Mouse (Mus musculus): ENCODE data around the gene Pde1c.

The Pde1c gene

GRCm38 (mm10) chr6:56331432-56331831, 237.5 kb downstream of the Pde1c start:
- no peak for DNase-seq (ENCODE audit: inconsistent ontology term)

GRCm38 (mm10) chr6:56328103-56328502, 240.8 kb downstream of the Pde1c start:
- DNase-seq (ENCODE audit: inconsistent ontology term): peak; percentile 82

GRCm38 (mm10) chr6:56322799-56323198, 246.1 kb downstream of the Pde1c start:
- no peak for DNase-seq (ENCODE audit: inconsistent ontology term)

GRCm38 (mm10) chr6:56310318-56310717, 258.6 kb downstream of the Pde1c start:
- DNase-seq (ENCODE audit: inconsistent ontology term): peak; percentile 56

- no peak for DNase-seq (ENCODE audit: inconsistent ontology term)
Observed at GRCm38 (mm10) chr6:56306066-56306465, 262.8 kb downstream of the Pde1c start.

- no peak for DNase-seq (ENCODE audit: inconsistent ontology term)
Observed at GRCm38 (mm10) chr6:56292176-56292575, 276.7 kb downstream of the Pde1c start.

GRCm38 (mm10) chr6:56289307-56289706, 279.6 kb downstream of the Pde1c start:
- no peak for DNase-seq (ENCODE audit: inconsistent ontology term)

GRCm38 (mm10) chr6:56284821-56285220, 284.1 kb downstream of the Pde1c start:
- no peak for DNase-seq (ENCODE audit: inconsistent ontology term)

GRCm38 (mm10) chr6:56275461-56275860, 293.4 kb downstream of the Pde1c start:
- peak; percentile 14 for DNase-seq (ENCODE audit: inconsistent ontology term)

- peak; percentile 59 for DNase-seq (ENCODE audit: inconsistent ontology term)
Observed at GRCm38 (mm10) chr6:56271741-56272140, 297.2 kb downstream of the Pde1c start.

GRCm38 (mm10) chr6:56264509-56264908, 304.4 kb downstream of the Pde1c start:
- DNase-seq (ENCODE audit: inconsistent ontology term): no peak

- DNase-seq (ENCODE audit: inconsistent ontology term): no peak
Observed at GRCm38 (mm10) chr6:56260118-56260517, 308.8 kb downstream of the Pde1c start.

GRCm38 (mm10) chr6:56257555-56258297, 311.2 kb downstream of the Pde1c start:
- no peak for DNase-seq (ENCODE audit: inconsistent ontology term)

GRCm38 (mm10) chr6:56250091-56250490, 318.8 kb downstream of the Pde1c start:
- DNase-seq (ENCODE audit: inconsistent ontology term): no peak

- DNase-seq (ENCODE audit: inconsistent ontology term): no peak
Observed at GRCm38 (mm10) chr6:56191426-56192140, 377.3 kb downstream of the Pde1c start.

GRCm38 (mm10) chr6:56176485-56176884, 392.4 kb downstream of the Pde1c start:
- DNase-seq (ENCODE audit: inconsistent ontology term): no peak

GRCm38 (mm10) chr6:56172172-56172571, 396.7 kb downstream of the Pde1c start:
- DNase-seq (ENCODE audit: inconsistent ontology term): no peak

GRCm38 (mm10) chr6:56168736-56169135, 400.2 kb downstream of the Pde1c start:
- DNase-seq (ENCODE audit: inconsistent ontology term): no peak

GRCm38 (mm10) chr6:56158217-56158616, 410.7 kb downstream of the Pde1c start:
- DNase-seq (ENCODE audit: inconsistent ontology term): no peak

- no peak for DNase-seq (ENCODE audit: inconsistent ontology term)
Observed at GRCm38 (mm10) chr6:56156836-56157235, 412.1 kb downstream of the Pde1c start.

- DNase-seq (ENCODE audit: inconsistent ontology term): peak; percentile 78
Observed at GRCm38 (mm10) chr6:56130493-56131159, 438.3 kb downstream of the Pde1c start.

GRCm38 (mm10) chr6:56099520-56100101, 469.3 kb downstream of the Pde1c start:
- DNase-seq (ENCODE audit: inconsistent ontology term): no peak
